Mouse (Mus musculus) left cerebral cortex, postnatal 36 days (tissue): ENCODE results near the gene Triobp. TPM values are rescaled to one million over a fixed set of nuclear protein-coding genes. Genes with fewer than 3 reads are reported as not detected.

ENCODE experiments used
- DNase-seq, 2 experiments: peaks; one replicate each; pipeline ENCODE4 v3.0.0; 2021 to 2022; ENCODE audit warnings: low spot score in 2 of 2, mixed read lengths in 1 of 2
- intact Hi-C: fragments of 180-260 bp; cut with DNase I; formaldehyde crosslinking; loops from one replicate; pipeline ENCODE4 v1.15.1; 2025
- total RNA-seq, 2 experiments: library from RNA; stranded (reverse); gene quantifications; 2 replicates each; pipeline ENCODE4 v1.2.3; 2021

Triobp gene
- total RNA-seq, 2 experiments from 2014 or later = 14.3 to 19.5 TPM

- no peak for DNase-seq
- intact Hi-C loops = no loop called here
Observed at GRCm38 (mm10) chr15:78956351-78956750, 8.8 kb downstream of the Triobp start.

- intact Hi-C loops = no loop called here
- DNase-seq = no peak
Observed at GRCm38 (mm10) chr15:78957021-78957420, 9.5 kb downstream of the Triobp start.

DNA sequence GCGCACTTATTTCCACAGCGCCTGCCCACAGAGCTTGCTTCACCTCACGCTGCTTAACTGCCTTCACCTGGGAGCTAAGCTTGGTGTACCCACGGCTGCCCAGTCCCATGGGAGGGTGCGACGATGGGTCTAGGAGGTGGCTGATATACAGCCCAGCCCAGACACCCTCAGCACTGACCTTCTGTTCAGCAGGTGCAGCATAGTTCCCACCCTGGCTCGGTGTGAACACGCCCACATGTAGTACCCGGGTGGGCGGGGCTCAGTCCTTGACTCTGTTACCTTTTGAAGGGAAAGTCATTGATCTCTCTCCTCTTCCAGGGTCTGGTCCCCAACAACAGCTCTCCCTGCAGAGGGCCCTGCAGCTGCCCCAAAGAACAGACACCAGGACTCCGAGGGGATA is 12.0 kb downstream of the Triobp start:
- intact Hi-C loops = no loop called here
- DNase-seq = no peak

DNA sequence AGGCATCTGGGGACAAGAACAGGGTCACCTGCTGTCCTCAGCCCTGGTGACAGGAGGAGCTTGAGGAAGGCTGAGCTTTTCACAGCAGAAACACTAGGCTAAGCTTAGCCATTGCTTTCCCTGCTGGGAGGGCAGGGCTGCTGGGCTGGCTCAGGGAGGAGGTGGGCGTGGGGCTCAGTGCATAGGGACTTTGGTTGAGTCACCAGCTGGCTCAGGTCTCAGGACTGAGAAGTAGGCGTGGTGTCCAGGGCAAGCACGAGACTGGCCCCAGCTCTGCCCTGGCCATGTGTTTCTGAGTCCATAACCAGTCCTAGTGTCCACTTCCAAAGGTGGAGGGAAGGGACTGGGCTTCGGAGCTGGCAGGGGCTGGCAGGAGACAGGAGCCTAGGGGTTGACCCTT is 12.6 kb downstream of the Triobp start:
- intact Hi-C loops = no loop called here
- DNase-seq = no peak

GRCm38 (mm10) chr15:78962885-78963284 is 15.4 kb downstream of the Triobp start:
- no peak for DNase-seq
- intact Hi-C loops = no loop called here

- no peak for DNase-seq
- intact Hi-C loops = no loop called here
Observed at GRCm38 (mm10) chr15:78971626-78972025, 24.1 kb downstream of the Triobp start.

- DNase-seq = no peak
- intact Hi-C loops = no loop called here
Observed at GRCm38 (mm10) chr15:78973950-78974349, 26.4 kb downstream of the Triobp start.

- intact Hi-C loops = no loop called here
- no peak for DNase-seq
Observed at GRCm38 (mm10) chr15:78977676-78978159, 30.2 kb downstream of the Triobp start.

- intact Hi-C loops = no loop called here
Observed at GRCm38 (mm10) chr15:78978875-78979274, 31.4 kb downstream of the Triobp start.

DNA sequence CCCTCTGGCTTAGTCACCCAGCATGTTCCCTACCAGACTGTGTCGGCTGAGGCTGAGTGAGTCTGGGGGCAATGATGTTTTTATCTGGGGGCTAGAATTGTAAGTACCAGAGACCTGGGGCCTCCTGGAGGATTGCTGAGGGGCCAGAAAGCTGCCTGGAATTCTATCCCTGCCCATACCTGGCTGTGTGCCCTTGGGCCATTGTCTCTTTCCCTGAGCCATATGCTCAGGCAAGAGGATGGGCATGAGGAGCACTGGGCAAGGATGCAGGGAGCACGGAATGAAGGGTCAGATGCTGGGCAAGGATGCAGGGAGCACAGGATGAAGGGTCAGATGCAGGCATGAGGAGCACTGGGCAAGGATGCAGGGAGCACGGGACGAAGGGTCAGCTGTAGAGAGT is 32.6 kb downstream of the Triobp start:
- intact Hi-C loops = no loop called here

More at GRCm38 (mm10) chr15:78978875-78979274, 31.4 kb downstream of the Triobp start:
- no peak for DNase-seq

GRCm38 (mm10) chr15:78982658-78983435 is 35.3 kb downstream of the Triobp start:
- intact Hi-C loops = no loop called here
- DNase-seq = peak; percentile 50 to 54

More for the DNA sequence above, 32.6 kb downstream of the Triobp start:
- DNase-seq = no peak

- DNase-seq = peak in 1 of 2 experiments; percentile 14
- intact Hi-C loops = no loop called here
Observed at GRCm38 (mm10) chr15:78983436-78984285, 36.1 kb downstream of the Triobp start.

GRCm38 (mm10) chr15:78984286-78984778 is 36.8 kb downstream of the Triobp start:
- intact Hi-C loops = no loop called here
- no peak for DNase-seq

GRCm38 (mm10) chr15:78986536-78987220 is 39.2 kb downstream of the Triobp start:
- intact Hi-C loops = no loop called here
- DNase-seq = no peak

- intact Hi-C loops = no loop called here
- peak; percentile 83 to 88 for DNase-seq
Observed at GRCm38 (mm10) chr15:78988499-78988971, 41.0 kb downstream of the Triobp start.

DNA sequence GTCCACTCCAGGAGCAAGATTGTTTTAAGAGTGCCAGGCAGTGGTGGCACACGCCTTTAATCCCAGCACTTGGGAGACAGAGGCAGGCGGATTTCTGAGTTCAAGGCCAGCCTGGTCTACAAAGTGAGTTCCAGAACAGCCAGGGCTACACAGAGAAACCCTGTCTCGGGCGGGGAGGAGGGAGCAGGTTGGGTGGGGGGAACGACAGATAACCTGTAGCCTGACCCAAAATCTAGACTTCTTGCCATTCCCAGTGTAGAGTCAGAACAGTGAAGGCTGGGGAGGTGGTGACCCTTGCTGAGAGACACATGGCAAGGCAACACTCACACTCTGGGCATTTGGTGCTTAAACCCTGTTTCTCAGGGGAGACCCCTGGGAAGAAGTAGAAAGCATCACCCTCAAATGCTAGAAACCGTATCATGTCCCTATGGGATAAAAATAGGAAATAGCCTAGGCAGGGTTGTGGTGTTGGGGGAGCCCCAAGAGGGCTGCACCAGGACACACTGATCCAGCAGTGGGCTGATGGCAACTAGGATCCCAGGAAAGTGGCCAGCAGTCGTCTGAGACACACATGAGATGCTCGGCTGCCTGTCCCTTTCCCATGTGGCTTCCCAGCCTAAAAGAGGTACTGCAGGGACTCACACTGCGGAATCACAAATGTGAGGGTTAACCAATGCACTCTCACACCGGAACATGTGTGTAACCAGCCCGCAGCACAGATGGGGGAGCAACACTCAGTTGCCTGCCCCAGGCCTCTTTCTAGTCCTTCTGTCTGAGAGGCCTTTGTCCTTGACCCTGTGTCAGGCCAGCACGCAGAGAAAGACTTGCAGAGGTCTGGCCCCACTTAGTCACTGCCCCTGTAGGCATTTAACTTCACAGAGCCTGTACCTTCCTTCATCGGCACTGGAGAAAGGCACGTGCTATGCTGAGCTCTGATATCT is 41.9 kb downstream of the Triobp start:
- DNase-seq = no peak
- intact Hi-C loops = no loop called here

GRCm38 (mm10) chr15:78990093-78990463 is 42.6 kb downstream of the Triobp start:
- intact Hi-C loops = no loop called here
- DNase-seq = no peak

- no peak for DNase-seq
- intact Hi-C loops = no loop called here
Observed at GRCm38 (mm10) chr15:78990970-78991525, 43.5 kb downstream of the Triobp start.
